Mouse (Mus musculus) embryonic stem cell, embryonic (primary cell): ENCODE measurements around the gene Mcemp1.

ENCODE experiments used
- CTCF ChIA-PET, 4 experiments: fragments of 300-600 bp in 2 of 4; fragments of 350-600 bp in 2 of 4; sonication (Branson Sonifier 250); formaldehyde crosslinking; loops; one replicate each; lab custom pipeline; 2022; ENCODE audit warnings: inconsistent platforms in 2 of 4; lab: Charles Lee
- POLR2A ChIA-PET, 4 experiments: fragments of 300-600 bp in 2 of 4; fragments of 350-600 bp in 2 of 4; sonication (Branson Sonifier 250); formaldehyde crosslinking; loops; one replicate each; lab custom pipeline; 2022; ENCODE audit warnings: antibody characterized with exemption in 4 of 4, inconsistent platforms in 1 of 4; lab: Charles Lee

Mcemp1 gene

DNA sequence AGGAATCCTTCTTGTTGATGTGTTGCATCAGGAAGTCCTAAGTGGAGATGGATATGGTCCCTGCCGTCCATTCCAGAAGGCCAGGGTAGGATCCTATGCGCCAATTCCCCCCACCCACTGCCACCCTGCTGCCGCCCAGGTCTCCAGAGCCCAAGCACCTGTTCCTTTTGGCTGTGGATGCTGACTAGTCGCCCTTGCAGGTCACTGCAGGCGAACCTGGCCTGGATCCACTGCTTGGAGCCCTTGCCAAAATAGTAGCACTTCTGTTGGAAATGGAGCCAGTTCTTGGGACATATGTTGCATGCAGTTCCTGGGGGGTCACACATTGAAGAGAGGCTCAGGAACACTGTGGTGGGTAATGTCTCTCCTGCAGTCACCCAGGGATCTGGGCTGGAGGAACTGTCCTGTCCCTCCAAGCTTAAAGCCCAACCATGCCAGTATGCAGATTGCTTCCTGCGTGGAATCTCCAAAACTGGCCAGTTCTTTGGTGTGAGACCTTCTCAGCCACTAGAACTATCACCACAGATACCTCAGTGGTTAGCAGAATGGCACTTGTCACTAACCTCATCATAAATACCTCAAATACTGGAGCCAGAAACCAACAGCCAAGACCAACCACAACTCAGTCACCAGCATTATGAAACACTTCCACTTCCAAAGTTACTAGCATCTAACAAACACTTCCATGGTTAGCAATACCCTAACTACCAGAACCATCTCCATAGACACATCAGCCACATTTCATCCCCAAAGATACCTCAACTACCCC, 18.0 kb downstream of the Mcemp1 start:
- CTCF ChIA-PET = interaction anchor here in 1 of 4 experiments (1.5 kb wide), 1 partner anchor 7 kb away, joined by 3 read pairs; the partner anchor contains the start of gene Trappc5
- POLR2A ChIA-PET = no interaction called here

- POLR2A ChIA-PET = no interaction called here
- CTCF ChIA-PET = interaction anchor here in 1 of 4 experiments (1.5 kb wide), 1 partner anchor 8 kb away, joined by 3 read pairs; the partner anchor contains the start of gene Trappc5
Measured at GRCm38 (mm10) chr8:3684530-3684929, 19.0 kb downstream of the Mcemp1 start.

- ChIA-PET CTCF (interaction anchor here in 2 of 4 experiments (0.8 to 1.5 kb wide), 2 partner anchors 9 to 33 kb away, joined by 3 to 5 read pairs; partner anchors contain the start of gene Trappc5 (in 1 of the 2)), POLR2A (no interaction called here)
Measured at GRCm38 (mm10) chr8:3685422-3685821, 19.9 kb downstream of the Mcemp1 start.

DNA sequence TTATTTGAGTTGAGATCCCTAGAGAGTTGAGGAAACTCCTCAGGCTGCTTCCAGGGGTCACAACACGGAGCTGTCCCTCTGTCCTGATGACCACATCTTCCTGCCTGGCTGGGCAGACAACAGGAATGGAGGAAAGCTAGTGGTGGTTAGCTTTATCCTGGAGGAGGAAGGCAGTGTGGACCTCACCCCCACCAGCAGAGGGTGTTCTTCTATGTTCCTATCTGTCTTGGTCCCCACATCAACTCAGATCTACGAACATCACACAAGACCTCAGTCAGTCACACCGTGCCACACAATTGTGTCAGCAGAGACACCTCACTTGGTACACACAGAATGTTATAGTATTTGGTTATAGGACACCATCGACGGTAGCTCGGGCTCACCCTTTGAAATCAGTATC, 22.0 kb downstream of the Mcemp1 start:
- POLR2A ChIA-PET = interaction anchor here in 1 of 4 experiments (1.1 kb wide), 1 partner anchor 17 kb away, joined by 3 read pairs; no protein-coding TSS in a partner anchor
- CTCF ChIA-PET = interaction anchor here in 2 of 4 experiments (0.6 to 2.6 kb wide), 4 partner anchors 11 to 443 kb away, joined by 3 to 9 read pairs (median 7); partner anchors contain the start of gene Trappc5 (in 1 of the 2)

DNA sequence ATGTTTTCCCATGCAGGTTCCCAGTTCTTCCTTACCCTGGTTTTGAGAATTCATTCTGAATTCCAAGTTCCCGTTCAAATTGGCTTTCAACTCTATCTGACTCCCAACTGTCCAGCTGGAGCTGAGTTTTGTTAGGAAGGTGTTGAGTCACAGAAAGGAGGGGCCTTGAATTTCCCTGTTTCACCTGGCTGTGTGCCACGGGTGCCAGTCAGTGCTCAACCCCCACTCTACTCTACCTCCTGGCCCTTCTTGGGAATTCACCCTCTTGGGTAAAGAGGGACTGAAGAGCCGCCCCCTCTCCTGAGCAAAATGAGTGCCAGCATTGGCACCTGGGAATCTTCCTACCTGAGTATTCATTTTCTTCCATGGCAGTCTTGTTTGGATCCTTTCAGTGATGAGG, 25.2 kb downstream of the Mcemp1 start:
- ChIA-PET POLR2A (interaction anchor here in 1 of 4 experiments (1.1 kb wide), 1 partner anchor 178 kb away, joined by 4 read pairs; no protein-coding TSS in a partner anchor), CTCF (interaction anchor here in 1 of 4 experiments (1.4 kb wide), 1 partner anchor 28 kb away, joined by 4 read pairs; no protein-coding TSS in a partner anchor)

DNA sequence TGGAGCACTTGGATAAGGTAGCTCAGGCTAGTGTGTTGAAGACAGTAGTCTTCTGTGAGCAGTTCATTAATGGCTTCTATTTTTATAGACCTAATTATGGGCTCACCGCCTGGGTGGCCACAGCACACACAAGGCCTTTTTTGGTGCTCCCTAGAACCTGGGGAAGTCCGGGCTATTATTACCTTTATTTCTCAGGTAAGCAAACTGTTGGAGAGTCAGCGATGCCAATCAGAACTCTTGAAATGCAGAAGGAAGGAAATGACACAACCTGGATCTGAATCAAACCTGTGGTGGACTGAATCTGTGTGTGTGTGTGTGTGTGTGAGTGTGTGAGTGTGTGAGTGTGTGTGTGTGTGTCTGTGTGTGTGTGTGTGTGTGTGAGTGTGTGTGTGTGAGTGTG, 28.6 kb downstream of the Mcemp1 start, which contains the start of gene Fcer2a:
TSS of gene Fcer2a (minus strand) at position 55 of the 400 bp plus-strand sequence.
- ChIA-PET CTCF (interaction anchor here in 1 of 4 experiments (0.6 kb wide), 1 partner anchor 262 kb away, joined by 3 read pairs; no protein-coding TSS in a partner anchor), POLR2A (no interaction called here)

DNA sequence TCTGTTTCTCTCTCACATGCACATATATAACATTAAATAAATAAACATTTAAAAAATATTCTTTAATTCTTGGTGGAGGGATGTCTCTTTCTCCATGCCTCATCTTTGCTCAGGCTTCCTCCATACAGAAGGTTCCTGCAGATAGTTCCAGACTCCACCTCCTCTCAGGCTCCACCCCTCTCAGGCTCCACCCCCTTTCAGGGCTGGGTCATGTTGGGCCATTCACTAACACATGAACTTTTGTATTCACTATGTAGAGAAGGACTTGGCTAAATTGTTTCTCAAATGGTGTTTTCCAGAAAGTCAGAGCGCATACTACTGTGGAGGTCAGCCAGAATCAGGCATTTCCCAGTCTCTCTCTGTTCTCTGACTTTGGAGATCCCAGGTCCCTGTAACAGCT, 35.9 kb downstream of the Mcemp1 start:
- ChIA-PET POLR2A (no interaction called here), CTCF (no interaction called here)

GRCm38 (mm10) chr8:3705711-3706110, 40.2 kb downstream of the Mcemp1 start:
- CTCF ChIA-PET = interaction anchor here in 2 of 4 experiments (0.7 to 1.5 kb wide), 2 partner anchors 13 to 288 kb away, joined by 3 to 11 read pairs; no protein-coding TSS in a partner anchor
- POLR2A ChIA-PET = no interaction called here

- POLR2A ChIA-PET = no interaction called here
- CTCF ChIA-PET = interaction anchor here in 1 of 4 experiments (2.0 kb wide), 1 partner anchor 11 kb away, joined by 6 read pairs; no protein-coding TSS in a partner anchor
Measured at GRCm38 (mm10) chr8:3707611-3708010, 42.1 kb downstream of the Mcemp1 start.

- POLR2A ChIA-PET = no interaction called here
- CTCF ChIA-PET = interaction anchor here in 3 of 4 experiments (0.7 to 1.7 kb wide), 3 partner anchors 8 to 246 kb away, joined by 5 to 6 read pairs (median 5); no protein-coding TSS in a partner anchor
Measured at GRCm38 (mm10) chr8:3710312-3710711, 44.8 kb downstream of the Mcemp1 start.

DNA sequence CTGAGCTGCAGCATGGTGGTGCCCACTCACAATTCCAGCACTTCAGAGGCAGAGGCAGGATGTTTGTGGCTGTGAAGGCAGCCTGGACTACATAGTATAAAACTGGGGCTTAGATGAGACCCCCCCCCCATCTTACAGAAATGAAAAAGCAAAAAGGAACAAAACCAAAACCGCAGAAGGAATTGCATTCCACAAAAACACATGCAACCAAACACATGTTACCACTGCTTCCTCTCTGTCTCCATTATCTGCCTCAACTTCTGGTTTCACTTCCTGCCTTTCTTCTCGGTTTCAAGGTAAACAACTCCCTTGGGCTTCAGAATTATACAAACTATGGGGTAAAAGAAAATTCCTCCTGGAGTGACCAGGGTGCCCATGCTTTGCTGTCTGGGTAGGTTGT, 46.1 kb downstream of the Mcemp1 start:
- ChIA-PET CTCF (no interaction called here), POLR2A (no interaction called here)

DNA sequence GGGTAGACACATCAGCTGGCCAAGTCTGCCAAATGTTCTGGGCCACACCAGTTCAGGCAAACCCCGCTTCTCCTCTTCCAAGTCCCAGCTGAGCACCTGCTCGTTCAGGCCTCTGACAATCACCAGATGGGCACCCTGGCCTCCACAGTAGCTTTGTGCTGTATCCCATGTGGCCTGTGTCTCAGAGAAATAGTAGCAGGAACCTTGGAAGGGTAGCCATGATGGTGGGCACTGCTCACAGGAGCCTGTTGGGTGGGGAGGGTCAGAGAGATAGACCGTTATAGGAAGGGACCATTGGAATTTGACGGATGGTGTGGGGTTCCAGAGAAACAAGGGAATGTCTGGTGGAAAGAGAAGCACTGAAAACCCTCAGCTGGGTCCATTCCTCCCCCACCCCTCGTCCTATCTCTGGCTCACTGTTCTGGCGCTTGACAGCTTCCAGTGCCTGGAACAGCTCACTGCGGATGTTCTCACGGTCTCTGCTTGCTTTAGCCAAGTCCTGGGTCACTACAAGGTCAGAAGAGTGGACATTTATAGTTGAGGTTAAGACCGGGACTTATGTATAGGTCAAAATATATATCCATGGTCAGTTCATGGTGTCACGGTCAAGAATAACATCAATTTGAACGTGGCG, 51.9 kb downstream of the Mcemp1 start:
- POLR2A ChIA-PET = interaction anchor here in 2 of 4 experiments (1.4 to 1.6 kb wide), 2 partner anchors 238 to 239 kb away, joined by 3 to 5 read pairs; no protein-coding TSS in a partner anchor
- CTCF ChIA-PET = interaction anchor here in 2 of 4 experiments (0.6 to 2.0 kb wide), 5 partner anchors 10 to 867 kb away, joined by 3 to 39 read pairs (median 6); no protein-coding TSS in a partner anchor

DNA sequence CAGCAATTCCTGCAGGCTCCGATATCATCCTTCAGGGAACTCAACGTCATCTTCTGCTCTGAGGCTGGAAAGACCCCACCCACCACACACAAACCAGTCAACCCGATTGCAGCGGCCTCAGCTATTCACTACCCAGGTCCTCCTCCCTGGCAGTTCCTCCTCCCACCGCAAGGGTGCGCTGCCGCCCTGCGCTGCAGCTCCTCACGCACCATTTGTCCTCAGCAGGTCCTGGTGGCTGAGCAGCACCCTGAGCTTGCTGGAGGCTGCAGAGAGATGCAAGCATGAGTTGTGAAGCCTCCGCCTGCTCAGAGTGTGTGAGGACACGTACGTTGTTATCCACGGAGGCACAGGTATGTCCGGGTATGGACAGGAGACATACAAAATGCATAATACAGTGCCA, 53.0 kb downstream of the Mcemp1 start:
- POLR2A ChIA-PET = interaction anchor here in 2 of 4 experiments (1.1 to 1.6 kb wide), 3 partner anchors 9 to 238 kb away, joined by 3 to 5 read pairs (median 3); no protein-coding TSS in a partner anchor
- CTCF ChIA-PET = interaction anchor here (0.5 to 2.0 kb wide), 49 partner anchors 9 to 654 kb away, joined by 3 to 39 read pairs (median 4); partner anchors contain the start of genes Evi5l (in 2 of the 4), Fcor (in 2 of the 4), Trappc5 (in 2 of the 4) and Ctxn1 (in 1 of the 4)
